Mouse (Mus musculus) embryonic facial prominence, embryonic 14.5 days (tissue): ENCODE results near the gene Tardbp. TPM values are rescaled to one million over a fixed set of nuclear protein-coding genes. Genes with fewer than 3 reads are reported as not detected.

Experiments used
- ATAC-seq: fragments of 200-750 bp; cut with Nextera tagmentation; 2 replicates; pipeline ENCODE4 v1.8.0; 2017; ENCODE audit warnings: low read depth, moderate number of reproducible peaks, moderate TSS enrichment
- DNase-seq: peaks from one replicate; pipeline ENCODE4 v3.0.0-alpha.2; 2015; ENCODE audit warnings: low spot score
- H3K27ac ChIP-seq: fragments of 300-500 bp; sonication (generic); replicated peaks from 2 replicates; pipeline ENCODE4 v1.5.1; 2014; ENCODE audit warnings: low read depth, mild to moderate bottlenecking, low read length, moderate library complexity
- H3K27me3 ChIP-seq: fragments of 300-500 bp; sonication (generic); replicated peaks from 2 replicates; pipeline ENCODE4 v1.6.1; 2014; ENCODE audit warnings: low read length; ENCODE audit not compliant: control insufficient read depth, insufficient read depth
- H3K36me3 ChIP-seq: fragments of 300-500 bp; sonication (generic); 2 replicates; pipeline ENCODE4 v1.6.1; 2014; ENCODE audit warnings: low read length, mixed read lengths; ENCODE audit not compliant: control insufficient read depth, insufficient read depth
- H3K4me1 ChIP-seq: fragments of 300-500 bp; sonication (generic); 2 replicates; pipeline ENCODE4 v1.6.1; 2014; ENCODE audit warnings: antibody characterized with exemption, low read length; ENCODE audit not compliant: control insufficient read depth, insufficient read depth
- H3K4me2 ChIP-seq: fragments of 300-500 bp; sonication (generic); 2 replicates; pipeline ENCODE4 v1.6.1; 2014; ENCODE audit warnings: low read depth, mild to moderate bottlenecking, low read length, moderate library complexity, mixed read lengths
- H3K4me3 ChIP-seq: fragments of 300-500 bp; sonication (generic); 2 replicates; pipeline ENCODE4 v1.5.1; 2014; ENCODE audit warnings: low read depth, mild to moderate bottlenecking, low read length
- H3K9ac ChIP-seq: fragments of 300-500 bp; sonication (generic); 2 replicates; pipeline ENCODE4 v1.6.1; 2014; ENCODE audit warnings: low read depth, mild to moderate bottlenecking, low read length, moderate library complexity, mixed read lengths
- H3K9me3 ChIP-seq: fragments of 300-500 bp; sonication (generic); 2 replicates; pipeline ENCODE4 v1.6.1; 2016; ENCODE audit warnings: low read length; ENCODE audit not compliant: control insufficient read depth
- WGBS: fragments of 180-500 bp; shearing (Covaris S2); extraction: QIAGEN DNeasy Blood & Tissue Kit; methylation state at CpG from one replicate; pipeline ENCODE4 v1.1.7; 2014; 5-methylcytosine and 5-hydroxymethylcytosine counted together
- polyA plus RNA-seq: library from polyadenylated mRNA; unstranded; fragments of >200 nt; fragmentation: Nextera tagmentation; extraction: Ambion mirVana; gene quantifications from 2 replicates; pipeline ENCODE4 v1.2.1, GENCODE M21; 2014

The Tardbp gene
- polyA plus RNA-seq, result 151 and 156 TPM in 2 replicates

DNA sequence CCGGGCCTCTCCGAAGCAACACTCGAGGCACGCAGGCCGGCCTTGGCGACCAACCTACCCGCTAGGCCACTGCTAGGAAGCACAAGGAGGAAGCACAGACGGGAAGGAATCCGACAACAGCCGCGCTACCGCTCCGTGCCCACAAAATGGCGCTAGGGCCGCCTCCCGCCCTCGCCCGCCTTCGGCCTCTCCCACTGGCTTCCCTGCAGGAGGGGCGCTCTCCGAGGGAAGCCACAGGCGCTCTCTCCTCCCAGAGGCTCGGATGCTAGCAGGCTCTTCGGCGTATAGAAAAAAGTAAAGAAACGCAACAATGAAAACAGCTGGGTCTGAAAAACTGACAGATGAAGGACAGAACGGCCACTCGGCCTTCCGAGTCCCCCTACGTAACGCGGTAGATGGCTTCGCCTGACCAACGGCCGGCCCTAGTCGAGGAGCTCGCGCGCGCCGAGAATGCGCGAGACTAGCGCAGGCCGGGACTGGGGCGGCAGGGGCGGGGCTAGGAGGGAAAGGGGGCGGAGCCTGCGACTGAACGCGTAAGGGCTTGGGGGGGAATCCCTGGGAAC is at the start of gene Tardbp:
Gene Tardbp, minus strand, starts transcription at position 397 of the 563 bp plus-strand sequence.
- H3K9ac ChIP-seq, result peak within 1 kb of the TSS; percentile 98
- H3K4me1 ChIP-seq, result no peaks in the 10 kb centered on the region
- peak within 1 kb of the TSS; percentile 96 for H3K27ac ChIP-seq
- H3K27me3 ChIP-seq, result no peaks in the 10 kb centered on the region
- DNase-seq (peak; percentile 97), ATAC-seq (peak; percentile 97)
- H3K36me3 ChIP-seq, result peaks cover 36% of the 10 kb centered on the region
- H3K4me3 ChIP-seq, result peak within 1 kb of the TSS; percentile 96
- WGBS, result under 1% methylated on average over 39 of the region's 51 CpGs
- H3K4me2 ChIP-seq, result peak within 1 kb of the TSS; percentile 77
- H3K9me3 ChIP-seq, result no peaks in the 10 kb centered on the region

DNA sequence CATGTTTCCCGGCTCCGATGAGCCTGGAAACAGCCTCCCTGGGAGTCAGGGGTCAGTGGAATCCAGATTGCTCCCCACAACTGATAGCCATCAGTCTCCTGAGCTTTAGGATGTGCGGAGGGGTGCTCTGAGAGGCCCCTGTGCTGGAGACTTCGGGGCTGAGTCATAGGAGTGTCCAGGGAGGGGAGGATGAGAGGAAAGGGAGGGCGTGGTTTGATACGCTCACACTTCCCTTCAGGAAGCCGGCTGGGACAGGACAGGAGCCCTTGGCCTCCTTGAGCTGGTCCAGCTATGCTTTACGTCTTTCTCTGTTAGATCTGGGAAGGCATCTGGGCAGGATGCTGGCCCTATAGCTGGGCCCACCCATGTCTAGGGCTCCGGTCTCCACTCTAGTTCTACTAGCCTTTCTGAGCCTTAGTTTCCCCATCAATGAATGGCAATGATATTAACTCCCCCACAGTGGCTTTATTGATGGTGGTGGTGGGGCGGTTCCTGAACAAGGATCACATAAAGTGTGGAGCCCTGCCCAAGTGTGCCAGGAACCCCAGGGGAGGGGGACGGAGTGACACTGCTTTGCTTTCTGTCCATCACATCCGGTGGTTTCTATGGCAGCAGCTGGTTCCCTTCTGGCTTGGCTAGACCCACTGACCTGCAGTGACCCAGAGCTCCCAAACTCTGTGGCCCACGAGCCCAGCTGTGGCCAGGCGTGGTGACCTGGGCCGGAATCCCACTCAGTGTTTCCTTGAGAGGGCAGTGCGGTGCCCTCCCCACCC is 49.6 kb upstream of the Tardbp start:
- no peak overlapping the region for H3K4me3 ChIP-seq
- H3K9me3 ChIP-seq, result no peaks in the 10 kb centered on the region
- 48% methylated on average over 15 of the region's 16 CpGs for WGBS
- no peak overlapping the region for H3K27ac ChIP-seq
- peaks cover 7% of the 10 kb centered on the region for H3K4me1 ChIP-seq
- ATAC-seq, result no peak
- H3K36me3 ChIP-seq, result no peaks in the 10 kb centered on the region
- DNase-seq, result no peak
- H3K9ac ChIP-seq, result no peak overlapping the region
- no peak overlapping the region for H3K4me2 ChIP-seq
- no peaks in the 10 kb centered on the region for H3K27me3 ChIP-seq

DNA sequence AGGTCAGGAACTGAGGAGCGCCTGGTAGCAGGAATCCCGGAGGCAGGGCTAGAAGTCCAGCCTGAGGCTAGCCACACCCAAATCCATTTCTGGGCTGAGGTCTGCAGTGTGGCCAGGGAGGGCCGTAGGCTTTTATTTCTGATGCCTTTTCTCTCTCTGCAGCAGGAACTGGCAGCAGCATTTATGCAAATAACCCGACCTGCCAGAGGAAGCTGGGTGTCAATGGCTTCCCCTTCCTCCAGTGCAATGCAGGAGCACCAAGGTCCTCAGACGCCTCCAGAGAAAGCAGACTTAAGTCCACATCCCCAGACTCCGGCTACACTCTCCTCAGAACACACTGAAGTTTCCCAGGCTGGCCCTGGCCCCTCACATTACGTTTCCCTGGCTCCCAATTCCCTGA is 48.2 kb upstream of the Tardbp start:
- Histone ChIP-seq H3K27me3 (no peaks in the 10 kb centered on the region), H3K36me3 (no peaks in the 10 kb centered on the region), H3K9ac (no peak overlapping the region), H3K27ac (no peak overlapping the region), H3K9me3 (no peaks in the 10 kb centered on the region), H3K4me3 (no peak overlapping the region), H3K4me1 (peaks cover 7% of the 10 kb centered on the region), H3K4me2 (no peak overlapping the region)
- DNase-seq (no peak), ATAC-seq (no peak)
- 59% methylated on average over 7 of the region's 7 CpGs for WGBS

DNA sequence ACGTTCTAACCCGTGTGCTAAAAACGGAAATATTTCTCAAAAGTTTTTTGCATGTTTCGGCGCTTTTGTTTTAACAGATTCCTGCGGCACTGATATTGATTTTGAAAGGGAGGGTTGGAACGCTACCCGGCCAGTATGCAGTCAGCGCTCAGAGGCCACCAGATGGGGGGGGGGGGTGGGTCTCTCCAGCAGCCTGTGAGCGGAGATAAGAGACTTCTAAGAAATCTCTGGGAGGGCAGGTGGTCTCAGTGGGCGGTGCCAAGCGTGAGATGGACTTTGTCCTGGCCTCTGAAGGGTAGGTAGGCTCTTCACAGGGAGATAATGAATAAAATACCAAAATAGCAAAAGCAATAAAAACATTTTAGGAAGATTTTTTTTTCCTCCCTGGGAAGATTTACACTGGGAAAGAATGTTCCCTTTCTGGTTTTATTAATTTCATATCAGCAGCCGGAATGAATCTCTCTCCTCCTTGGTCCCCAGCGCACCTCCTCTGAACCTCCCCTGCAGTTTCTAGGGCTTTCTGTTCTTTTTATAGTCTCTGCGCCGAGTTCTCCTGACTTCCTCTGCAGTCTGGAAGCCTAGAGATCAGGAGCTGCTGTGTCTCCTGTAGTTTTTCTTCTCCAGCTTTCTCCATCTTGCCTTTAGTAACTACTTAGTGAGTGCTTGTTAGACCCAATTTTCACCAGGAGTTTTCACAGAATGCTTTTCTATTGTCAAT is 44.6 kb upstream of the Tardbp start:
- Histone ChIP-seq H3K9me3 (no peaks in the 10 kb centered on the region), H3K4me3 (no peak overlapping the region), H3K4me1 (peaks cover 4% of the 10 kb centered on the region), H3K4me2 (peak overlapping the region; percentile 32), H3K9ac (no peak overlapping the region), H3K27me3 (no peaks in the 10 kb centered on the region), H3K27ac (no peak overlapping the region; the same call in 1 of the 2 replicates), H3K36me3 (no peaks in the 10 kb centered on the region)
- 33% methylated on average over 16 of the region's 16 CpGs for WGBS
- no peak for DNase-seq
- no peak for ATAC-seq

DNA sequence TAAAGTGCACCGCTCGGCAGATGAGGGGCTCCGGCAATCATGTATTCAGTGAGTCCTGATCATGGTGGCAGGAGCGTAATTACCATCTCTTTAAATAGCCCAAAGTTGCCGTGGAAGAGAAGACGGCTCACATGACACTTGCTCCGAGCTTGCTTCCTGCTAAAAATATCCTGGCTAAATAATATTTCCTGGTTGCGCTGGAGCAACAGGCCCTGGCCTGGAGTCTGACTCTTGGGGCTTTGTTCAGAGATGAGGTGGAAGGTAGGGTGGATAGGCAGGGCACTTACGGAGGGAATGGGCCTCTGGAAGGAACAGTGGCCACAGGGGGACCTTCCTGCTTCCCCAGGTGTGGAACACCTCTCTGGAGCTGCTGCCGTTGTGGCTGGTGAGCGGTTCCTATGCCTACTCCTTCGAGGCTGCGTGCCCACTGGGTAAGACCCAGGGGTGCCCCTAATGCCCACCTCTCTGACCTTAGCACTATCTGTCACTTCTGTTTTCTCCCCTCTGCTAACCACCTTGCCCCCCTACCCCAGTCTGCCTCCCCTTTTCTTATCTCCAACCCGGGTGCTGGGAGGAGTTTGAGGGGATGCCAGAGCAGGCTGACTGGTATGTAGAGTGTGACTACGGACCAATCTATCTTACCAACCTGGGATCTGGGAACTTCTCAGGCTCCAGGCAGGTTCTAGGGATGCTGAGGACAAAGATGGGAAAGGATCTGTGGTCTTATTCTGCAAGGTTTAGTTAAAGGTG is 40.4 kb upstream of the Tardbp start:
- Histone ChIP-seq H3K4me1 (no peaks in the 10 kb centered on the region; the same call in 1 of the 2 replicates), H3K27ac (no peak overlapping the region), H3K4me2 (no peak overlapping the region), H3K9ac (no peak overlapping the region), H3K4me3 (no peak overlapping the region), H3K27me3 (peaks cover 8% of the 10 kb centered on the region; the same call in 1 of the 2 replicates), H3K36me3 (no peaks in the 10 kb centered on the region), H3K9me3 (no peaks in the 10 kb centered on the region)
- DNase-seq, result no peak
- no peak for ATAC-seq
- WGBS, result 80% methylated on average over 15 of the region's 15 CpGs

DNA sequence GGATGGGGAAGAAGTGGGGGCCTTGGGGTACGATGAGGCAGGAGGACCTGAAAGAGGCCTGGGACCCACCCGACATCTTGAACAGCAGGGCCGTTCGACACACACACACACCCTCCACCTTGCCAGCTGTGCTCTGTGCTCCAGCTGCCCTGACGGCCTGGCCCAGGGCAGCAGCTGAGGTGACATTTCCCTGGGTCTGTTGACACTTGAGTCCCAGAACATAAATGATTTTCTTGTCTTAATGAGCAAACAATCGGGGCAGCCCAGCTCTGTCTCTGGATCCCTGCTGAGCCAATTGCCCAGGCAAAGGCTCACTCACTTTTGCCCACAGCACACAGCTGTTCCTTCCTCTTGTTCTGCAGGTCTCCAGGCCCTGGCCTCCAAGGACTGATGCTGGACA is 37.2 kb upstream of the Tardbp start:
- Histone ChIP-seq H3K9ac (no peak overlapping the region), H3K4me2 (no peak overlapping the region), H3K4me1 (no peaks in the 10 kb centered on the region; the same call in 1 of the 2 replicates), H3K36me3 (no peaks in the 10 kb centered on the region), H3K27ac (no peak overlapping the region), H3K27me3 (peaks cover 8% of the 10 kb centered on the region; the same call in 1 of the 2 replicates), H3K9me3 (no peaks in the 10 kb centered on the region), H3K4me3 (no peak overlapping the region)
- ATAC-seq (no peak), DNase-seq (no peak)
- WGBS, result 61% methylated on average over 6 of the region's 6 CpGs

DNA sequence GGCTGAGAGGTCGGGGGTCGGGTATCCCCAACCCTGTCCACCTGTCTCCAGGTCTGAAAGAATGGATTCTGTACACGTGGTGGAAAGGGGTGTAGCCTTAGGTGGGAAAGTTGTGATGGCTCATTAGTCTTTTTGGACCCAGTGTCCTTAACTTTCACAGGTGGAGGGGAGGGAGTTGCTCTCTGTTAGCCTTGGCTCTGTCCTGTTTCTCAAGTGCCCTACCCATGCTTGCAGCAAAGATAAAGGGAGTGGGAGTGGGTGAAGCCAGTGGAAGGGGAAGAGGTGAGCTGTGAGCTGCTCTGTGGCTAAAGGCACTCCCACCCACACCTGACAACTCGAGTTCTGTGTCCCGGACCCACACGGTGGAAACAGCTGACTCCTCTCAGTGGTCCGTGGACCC is 36.5 kb upstream of the Tardbp start:
- H3K27ac ChIP-seq, result no peak overlapping the region
- no peak overlapping the region for H3K4me3 ChIP-seq
- ATAC-seq (no peak), DNase-seq (no peak)
- 81% methylated on average over 7 of the region's 7 CpGs for WGBS
- H3K27me3 ChIP-seq, result peaks cover 8% of the 10 kb centered on the region; the same call in 1 of the 2 replicates
- no peaks in the 10 kb centered on the region for H3K36me3 ChIP-seq
- H3K4me1 ChIP-seq, result no peaks in the 10 kb centered on the region; the same call in 1 of the 2 replicates
- H3K9me3 ChIP-seq, result no peaks in the 10 kb centered on the region
- no peak overlapping the region for H3K9ac ChIP-seq
- no peak overlapping the region for H3K4me2 ChIP-seq
